Mouse (Mus musculus): ENCODE results near the gene Capn1. TPM values are rescaled to one million over a fixed set of nuclear protein-coding genes. Genes with fewer than 3 reads are reported as not detected.

Capn1 gene
- polyA plus RNA-seq (2015; fragmentation: Nextera tagmentation; extraction: Ambion mirVana) = 21.1 and 26.0 TPM in 2 replicates

DNA sequence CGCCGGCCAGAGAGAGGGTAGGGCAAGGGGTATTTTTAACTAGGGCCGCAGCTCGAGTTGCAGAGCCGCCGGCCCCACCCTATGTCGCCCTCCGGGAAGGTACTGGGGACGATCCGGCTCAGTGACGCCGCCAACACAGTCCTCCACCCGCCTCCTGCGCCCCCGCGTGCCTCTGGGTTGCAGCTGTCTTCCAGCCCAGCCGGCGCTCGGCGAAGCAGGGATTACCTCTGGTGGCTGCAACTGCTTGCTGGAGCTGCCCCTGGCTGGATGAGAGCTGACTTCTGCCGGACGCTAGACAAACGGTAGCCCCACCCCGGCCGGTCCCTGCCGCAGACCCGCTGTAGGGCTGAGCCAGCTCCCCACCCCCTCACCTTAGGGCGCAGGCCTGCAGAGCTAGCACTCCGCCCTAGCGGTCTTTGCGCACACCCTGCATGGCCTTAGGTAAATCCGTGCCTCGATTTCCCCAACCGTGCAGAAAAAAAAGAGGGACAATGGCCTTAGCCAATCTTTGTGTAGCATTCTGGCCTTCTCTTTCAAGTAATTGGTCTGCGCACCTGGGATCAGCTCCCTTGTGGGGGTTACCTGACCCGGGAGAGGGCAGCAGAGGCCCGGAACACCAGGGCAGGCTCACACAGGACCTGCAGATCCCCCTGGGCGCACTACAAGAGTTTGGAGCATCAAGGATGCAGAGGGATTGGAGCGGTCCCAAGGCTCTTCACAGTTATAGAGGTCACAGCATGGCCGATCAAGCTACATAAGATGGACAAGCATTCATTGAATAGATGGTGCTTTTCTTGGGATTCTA is at the start of gene Capn1:
Gene Capn1 (minus strand): TSS at position 387 of the 805 bp plus-strand sequence.
- peak within 1 kb of the TSS; percentile 77 for H3K27ac ChIP-seq

GRCm38 (mm10) chr19:6063081-6063480 is 47.4 kb upstream of the Capn1 start:
- 92% methylated on average over 6 of the region's 6 CpGs for WGBS
- ATAC-seq (ENCODE audit: insufficient number of reproducible peaks, low FRiP score, low TSS enrichment, low read depth) = no peak
- H3K4me1 ChIP-seq = peaks cover 46% of the 10 kb centered on the region
- no peak overlapping the region for H3K4me3 ChIP-seq
- H3K27ac ChIP-seq = no peak overlapping the region
- H3K9ac ChIP-seq = no peak overlapping the region
- no peaks in the 10 kb centered on the region for H3K9me3 ChIP-seq
- peaks cover 10% of the 10 kb centered on the region for H3K36me3 ChIP-seq
- no peaks in the 10 kb centered on the region for H3K27me3 ChIP-seq
- no peak overlapping the region for H3K4me2 ChIP-seq

More for the DNA sequence above, at the start of gene Capn1:
- peak within 1 kb of the TSS; percentile 59 for H3K4me3 ChIP-seq
- H3K36me3 ChIP-seq = no peaks in the 10 kb centered on the region
- WGBS = 3% methylated on average over 40 of the region's 40 CpGs
- H3K4me1 ChIP-seq = peaks cover 32% of the 10 kb centered on the region
- peak within 1 kb of the TSS; percentile 90 for H3K4me2 ChIP-seq
- H3K9ac ChIP-seq = peak within 1 kb of the TSS; percentile 63
- H3K9me3 ChIP-seq = no peaks in the 10 kb centered on the region
- ATAC-seq (ENCODE audit: insufficient number of reproducible peaks, low FRiP score, low TSS enrichment, low read depth) = peak; percentile 82
- H3K27me3 ChIP-seq = peaks cover 7% of the 10 kb centered on the region; the same call in 1 of the 2 replicates

DNA sequence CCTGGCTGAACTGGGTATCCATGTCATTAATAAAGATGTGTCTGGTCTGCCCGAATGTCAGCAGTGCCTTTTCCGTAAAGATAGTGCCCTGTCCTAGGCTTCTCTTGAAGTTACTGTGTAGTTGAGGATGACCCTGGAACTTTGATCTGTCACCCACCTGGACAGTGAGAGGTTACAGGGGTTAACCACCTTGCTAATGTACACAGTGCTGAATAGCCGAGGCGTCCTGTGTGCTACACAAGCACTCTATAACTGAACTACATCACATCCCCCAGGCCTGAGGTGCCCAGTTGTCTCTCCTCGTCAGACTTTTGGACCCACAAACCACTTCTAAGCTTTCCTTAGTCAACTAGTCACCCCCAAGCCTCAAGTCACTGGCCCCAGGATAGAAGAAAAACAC is 46.7 kb upstream of the Capn1 start:
- peaks cover 39% of the 10 kb centered on the region for H3K4me1 ChIP-seq
- H3K36me3 ChIP-seq = peaks cover 10% of the 10 kb centered on the region
- no peak for ATAC-seq (ENCODE audit: insufficient number of reproducible peaks, low FRiP score, low TSS enrichment, low read depth)
- peak overlapping the region; percentile 94 for H3K27ac ChIP-seq
- no peaks in the 10 kb centered on the region for H3K27me3 ChIP-seq
- no peaks in the 10 kb centered on the region for H3K9me3 ChIP-seq
- H3K9ac ChIP-seq = peak overlapping the region; percentile 86; the same call in 1 of the 2 replicates
- H3K4me3 ChIP-seq = peak overlapping the region; percentile 85
- H3K4me2 ChIP-seq = peak overlapping the region; percentile 94
- WGBS = 65% methylated on average over 5 of the region's 5 CpGs

DNA sequence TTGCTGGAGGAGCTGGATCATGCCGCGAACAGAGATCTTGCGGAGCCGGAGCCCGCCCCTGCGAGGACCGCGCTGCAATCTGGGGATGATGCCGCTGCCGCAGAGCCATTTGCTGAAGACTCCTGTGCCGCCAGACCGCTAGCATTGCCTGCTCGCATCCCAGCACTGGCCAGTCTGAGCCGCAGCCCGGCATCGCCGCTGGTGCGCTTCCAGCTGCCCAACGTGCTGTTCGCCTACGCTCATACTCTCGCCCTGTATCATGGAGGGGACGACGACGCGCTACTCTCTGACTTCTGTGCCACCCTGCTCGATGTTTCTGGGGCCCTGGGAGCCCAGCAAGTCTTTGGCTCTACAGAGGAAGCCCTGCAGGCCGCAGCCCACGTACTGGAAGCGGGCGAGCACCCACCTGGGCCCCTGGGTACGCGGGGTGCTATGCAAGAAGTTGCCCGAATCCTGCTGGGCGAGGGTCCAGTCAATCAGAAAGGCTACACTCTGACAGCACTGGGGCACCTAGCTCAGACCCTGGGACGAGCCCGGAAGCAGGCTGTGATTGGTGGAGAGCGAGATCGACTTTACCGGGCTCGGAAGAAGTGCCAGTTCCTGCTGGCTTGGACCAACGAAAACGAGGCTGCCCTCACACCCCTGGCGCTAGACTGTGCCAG is 46.1 kb upstream of the Capn1 start:
- 2% methylated on average over 44 of the region's 44 CpGs for WGBS

GRCm38 (mm10) chr19:6061021-6061533 is 45.4 kb upstream of the Capn1 start, which contains the start of gene Znhit2:
Gene Znhit2 (plus strand): TSS chr19:6061192.
- under 1% methylated on average over 58 of the region's 58 CpGs for WGBS
- peak within 1 kb of the TSS; percentile 94 for H3K4me2 ChIP-seq
- ATAC-seq (ENCODE audit: insufficient number of reproducible peaks, low FRiP score, low TSS enrichment, low read depth) = peak; percentile 70; the same call in 1 of the 2 replicates
- H3K27ac ChIP-seq = peak within 1 kb of the TSS; percentile 94
- H3K36me3 ChIP-seq = peaks cover 10% of the 10 kb centered on the region
- H3K27me3 ChIP-seq = no peaks in the 10 kb centered on the region
- no peaks in the 10 kb centered on the region for H3K9me3 ChIP-seq
- peaks cover 35% of the 10 kb centered on the region for H3K4me1 ChIP-seq
- H3K4me3 ChIP-seq = peak within 1 kb of the TSS; percentile 85
- peak within 1 kb of the TSS; percentile 86 for H3K9ac ChIP-seq

More for the DNA sequence above, 46.1 kb upstream of the Capn1 start:
- peak overlapping the region; percentile 85 for H3K4me3 ChIP-seq
- peak overlapping the region; percentile 86 for H3K9ac ChIP-seq
- H3K4me1 ChIP-seq = peaks cover 35% of the 10 kb centered on the region
- peaks cover 10% of the 10 kb centered on the region for H3K36me3 ChIP-seq
- no peak for ATAC-seq (ENCODE audit: insufficient number of reproducible peaks, low FRiP score, low TSS enrichment, low read depth)
- H3K27me3 ChIP-seq = no peaks in the 10 kb centered on the region
- peak overlapping the region; percentile 94 for H3K4me2 ChIP-seq
- H3K27ac ChIP-seq = peak overlapping the region; percentile 94
- no peaks in the 10 kb centered on the region for H3K9me3 ChIP-seq

- Histone ChIP-seq H3K27ac (peak overlapping the region; percentile 84; the same call in 1 of the 2 replicates), H3K27me3 (no peaks in the 10 kb centered on the region), H3K4me2 (peak overlapping the region; percentile 70), H3K9me3 (no peaks in the 10 kb centered on the region), H3K36me3 (peaks cover 27% of the 10 kb centered on the region), H3K4me1 (peaks cover 35% of the 10 kb centered on the region), H3K9ac (no peak overlapping the region; the same call in 1 of the 2 replicates), H3K4me3 (peak overlapping the region; percentile 90)
- WGBS = 73% methylated on average over 5 of the region's 5 CpGs
- no peak for ATAC-seq (ENCODE audit: insufficient number of reproducible peaks, low FRiP score, low TSS enrichment, low read depth)
Observed at GRCm38 (mm10) chr19:6058966-6059365, 43.3 kb upstream of the Capn1 start.

DNA sequence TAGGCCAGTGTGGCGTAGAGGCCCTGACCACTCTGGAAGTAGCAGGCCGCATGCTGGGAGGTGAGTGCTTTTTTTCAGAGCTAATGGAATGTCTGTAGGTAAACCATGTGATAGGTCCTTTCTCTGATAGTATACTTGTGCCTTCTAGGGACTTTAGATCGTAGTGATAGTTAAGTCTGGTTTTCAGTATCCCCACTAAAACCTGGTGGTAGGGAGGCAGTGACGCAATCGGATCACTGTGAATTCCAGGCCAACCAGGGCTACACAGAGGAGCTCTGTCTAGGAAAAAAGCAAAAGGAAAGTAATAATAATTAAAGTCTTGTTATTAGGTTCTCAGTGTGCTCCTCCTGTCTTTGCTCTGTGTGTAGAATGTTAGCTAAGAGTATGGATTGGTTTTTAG is 42.8 kb upstream of the Capn1 start:
- Histone ChIP-seq H3K9me3 (no peaks in the 10 kb centered on the region), H3K36me3 (peaks cover 32% of the 10 kb centered on the region), H3K4me2 (peak overlapping the region; percentile 70), H3K4me3 (peak overlapping the region; percentile 90), H3K9ac (peak overlapping the region; percentile 90), H3K4me1 (peaks cover 35% of the 10 kb centered on the region), H3K27ac (peak overlapping the region; percentile 84), H3K27me3 (no peaks in the 10 kb centered on the region)
- 33% methylated on average over 5 of the region's 5 CpGs for WGBS
- no peak for ATAC-seq (ENCODE audit: insufficient number of reproducible peaks, low FRiP score, low TSS enrichment, low read depth)

- peaks cover 42% of the 10 kb centered on the region for H3K36me3 ChIP-seq
- ATAC-seq (ENCODE audit: insufficient number of reproducible peaks, low FRiP score, low TSS enrichment, low read depth) = peak; percentile 87
- peak within 1 kb of the TSS; percentile 84 for H3K27ac ChIP-seq
- peak within 1 kb of the TSS; percentile 90 for H3K9ac ChIP-seq
- H3K27me3 ChIP-seq = no peaks in the 10 kb centered on the region
- under 1% methylated on average over 63 of the region's 63 CpGs for WGBS
- peak within 1 kb of the TSS; percentile 90 for H3K4me3 ChIP-seq
- H3K9me3 ChIP-seq = no peaks in the 10 kb centered on the region
- H3K4me1 ChIP-seq = peaks cover 35% of the 10 kb centered on the region
- peak within 1 kb of the TSS; percentile 70 for H3K4me2 ChIP-seq
Observed at GRCm38 (mm10) chr19:6057313-6058096, 41.8 kb upstream of the Capn1 start, which contains the start of the genes Mrpl49 and Fau. Gene Mrpl49 (minus strand): TSS chr19:6057785. Gene Fau (plus strand): TSS chr19:6057844.

- no peak for ATAC-seq (ENCODE audit: insufficient number of reproducible peaks, low FRiP score, low TSS enrichment, low read depth)
- peaks cover 50% of the 10 kb centered on the region for H3K36me3 ChIP-seq
Observed at GRCm38 (mm10) chr19:6056696-6057095, 41.0 kb upstream of the Capn1 start.

DNA sequence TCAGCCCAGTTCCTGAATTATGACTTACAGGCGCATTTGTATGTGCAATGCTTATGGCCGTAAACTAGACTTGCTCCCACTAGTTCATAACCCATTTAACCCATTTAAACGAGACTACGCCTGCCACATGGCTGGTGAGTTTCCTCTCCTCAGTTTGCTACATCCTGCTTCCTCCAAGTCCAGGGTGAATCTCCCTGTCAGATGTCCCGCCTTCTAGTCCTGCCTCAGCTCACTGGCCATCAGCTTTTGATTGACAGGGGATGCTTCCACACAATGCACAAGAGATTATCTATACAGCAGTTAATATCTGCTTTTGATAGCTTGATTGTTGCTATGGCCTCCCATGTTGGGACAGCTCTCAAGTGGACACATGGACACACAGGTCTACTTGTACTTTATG is 38.6 kb upstream of the Capn1 start:
- 76% methylated on average over 5 of the region's 5 CpGs for WGBS
- Histone ChIP-seq H3K4me2 (no peak overlapping the region), H3K27me3 (no peaks in the 10 kb centered on the region), H3K4me1 (peaks cover 21% of the 10 kb centered on the region), H3K9ac (no peak overlapping the region), H3K36me3 (peaks cover 69% of the 10 kb centered on the region), H3K27ac (no peak overlapping the region), H3K4me3 (no peak overlapping the region), H3K9me3 (no peaks in the 10 kb centered on the region)
- ATAC-seq (ENCODE audit: insufficient number of reproducible peaks, low FRiP score, low TSS enrichment, low read depth) = no peak

More at GRCm38 (mm10) chr19:6056696-6057095, 41.0 kb upstream of the Capn1 start:
- H3K4me2 ChIP-seq = peak overlapping the region; percentile 66
- peak overlapping the region; percentile 90 for H3K4me3 ChIP-seq
- H3K9me3 ChIP-seq = no peaks in the 10 kb centered on the region
- WGBS = 58% methylated on average over 4 of the region's 4 CpGs
- peaks cover 27% of the 10 kb centered on the region for H3K4me1 ChIP-seq
- no peaks in the 10 kb centered on the region for H3K27me3 ChIP-seq
- H3K27ac ChIP-seq = no peak overlapping the region
- peak overlapping the region; percentile 67 for H3K9ac ChIP-seq

- H3K9me3 ChIP-seq = no peaks in the 10 kb centered on the region
- no peak overlapping the region for H3K4me3 ChIP-seq
- H3K36me3 ChIP-seq = peaks cover 80% of the 10 kb centered on the region
- WGBS = 89% methylated on average over 7 of the region's 7 CpGs
- H3K27ac ChIP-seq = no peak overlapping the region
- H3K27me3 ChIP-seq = no peaks in the 10 kb centered on the region
- no peak overlapping the region for H3K4me2 ChIP-seq
- peaks cover 28% of the 10 kb centered on the region for H3K4me1 ChIP-seq
- ATAC-seq (ENCODE audit: insufficient number of reproducible peaks, low FRiP score, low TSS enrichment, low read depth) = no peak
- no peak overlapping the region for H3K9ac ChIP-seq
Observed at GRCm38 (mm10) chr19:6052516-6052915, 36.8 kb upstream of the Capn1 start.
